Mouse (Mus musculus): ENCODE data around the gene Hsf5. TPM values are rescaled to one million over a fixed set of nuclear protein-coding genes. Genes with fewer than 3 reads are reported as not detected.

The Hsf5 gene
- polyA plus RNA-seq, 1 experiment, result not detected

GRCm38 (mm10) chr11:87707570-87707969 is 90.6 kb downstream of the Hsf5 start:
- Histone ChIP-seq H3K4me3 (ENCODE audit: insufficient read depth, low read depth, low read length) (no peak overlapping the region), H3K4me1 (ENCODE audit: control insufficient read depth, insufficient read depth, insufficient read length, low read length) (no peaks in the 10 kb centered on the region), H3K27ac (replicated peaks; ENCODE audit: low read depth, low read length) (no peak overlapping the region)

DNA sequence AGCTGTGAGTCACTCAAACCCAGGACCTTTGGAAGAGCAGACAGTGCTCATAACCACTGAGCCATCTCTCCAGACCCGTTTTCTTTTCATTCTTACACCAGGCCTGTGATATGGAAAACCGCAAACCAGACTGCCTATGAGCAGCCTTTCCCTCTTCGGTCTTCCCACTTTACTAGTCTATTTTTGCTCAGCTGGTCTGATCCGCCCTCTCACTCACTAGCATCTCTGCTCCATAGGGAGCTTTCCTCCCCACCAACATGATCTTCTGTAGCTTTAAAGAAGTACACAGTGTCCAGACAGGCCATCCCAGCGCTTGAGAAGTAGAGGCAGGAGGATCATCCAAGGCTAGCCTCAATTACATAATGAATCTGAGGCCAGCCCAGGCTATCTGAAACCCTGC is 92.0 kb downstream of the Hsf5 start:
- H3K4me1 ChIP-seq (ENCODE audit: control insufficient read depth, insufficient read depth, insufficient read length, low read length), result no peaks in the 10 kb centered on the region
- H3K27ac ChIP-seq (replicated peaks; ENCODE audit: low read depth, low read length), result no peak overlapping the region

More for the DNA sequence above, 92.0 kb downstream of the Hsf5 start:
- H3K4me3 ChIP-seq (ENCODE audit: insufficient read depth, low read depth, low read length), result no peak overlapping the region

Other genes with a start within 250 kb of the Hsf5 start
- gene Rad51c, start 212.2 kb upstream of the Hsf5 start, polyA plus RNA-seq (2012; ENCODE audit: insufficient read depth, insufficient read length, missing spikeins), result 0.54 TPM in 1 of 2 replicates, not detected in the other
- not detected in 2 replicates for gene Tex14, start 212.1 kb upstream of the Hsf5 start, polyA plus RNA-seq (2012; ENCODE audit: insufficient read depth, insufficient read length, missing spikeins)
- not detected in 2 replicates for gene Gm11492, start 50.5 kb upstream of the Hsf5 start, polyA plus RNA-seq (2012; ENCODE audit: insufficient read depth, insufficient read length, missing spikeins)
- gene Sept4, start 48.3 kb upstream of the Hsf5 start, polyA plus RNA-seq (2012; ENCODE audit: insufficient read depth, insufficient read length, missing spikeins), result 19.7 and 35.0 TPM in 2 replicates
- gene Mtmr4, start 25.0 kb upstream of the Hsf5 start, polyA plus RNA-seq (2012; ENCODE audit: insufficient read depth, insufficient read length, missing spikeins), result 5.8 TPM in 2 replicates
- gene Rnf43, start 45.6 kb downstream of the Hsf5 start, polyA plus RNA-seq (2012; ENCODE audit: insufficient read depth, insufficient read length, missing spikeins), result not detected in 2 replicates
- gene Supt4a, start 120.4 kb downstream of the Hsf5 start, polyA plus RNA-seq (2012; ENCODE audit: insufficient read depth, insufficient read length, missing spikeins), result 90.3 and 97.1 TPM in 2 replicates
- not detected in 2 replicates for gene Tspoap1, start 143.4 kb downstream of the Hsf5 start, polyA plus RNA-seq (2012; ENCODE audit: insufficient read depth, insufficient read length, missing spikeins)
- gene Mpo, start 176.4 kb downstream of the Hsf5 start, polyA plus RNA-seq (2012; ENCODE audit: insufficient read depth, insufficient read length, missing spikeins), result not detected in 2 replicates
- not detected in 2 replicates for gene Lpo, start 211.1 kb downstream of the Hsf5 start, polyA plus RNA-seq (2012; ENCODE audit: insufficient read depth, insufficient read length, missing spikeins)
- gene Mks1, start 236.1 kb downstream of the Hsf5 start, polyA plus RNA-seq (2012; ENCODE audit: insufficient read depth, insufficient read length, missing spikeins), result 1.8 and 3.1 TPM in 2 replicates

All from brown adipose tissue, adult 24 weeks (tissue).